ENCODE assay signal across 28 mouse cellular contexts in genomic region chr6:93922931-93923330, GRCm38 (mm10).
A peak's percentile ranks its signal among the peaks of the same experiment; 100 is the strongest.
DNase-seq lines count a peak whose midpoint lies in the region; ATAC-seq and TF ChIP-seq lines count a peak whose summit lies in the region.
"Had no signal": no experiment of that assay in that cellular context is flagged by ENCODE, and none has a peak within 500 bp of the region (broad histone marks: within the 10 kb centered on the region; RNA-seq: fewer than 3 reads in every experiment).

No protein-coding gene starts in this region.

- peaks cover 19% of the 10 kb centered on the region for H3K4me1 ChIP-seq in heart, embryonic 13.5 days
- H3K4me1 ChIP-seq in heart, embryonic 11.5 days (ENCODE audit: control insufficient read depth, insufficient read depth, low read length): no peaks in the 10 kb centered on the region; the same call in 1 of the 2 replicates
- H3K4me1 ChIP-seq in midbrain, embryonic 10.5 days: peaks cover 21% of the 10 kb centered on the region
- H3K4me1 ChIP-seq in midbrain, embryonic 15.5 days: no peaks in the 10 kb centered on the region
- H3K4me1 ChIP-seq in ES-E14 (ENCODE audit: control insufficient read depth in 2 of 2, insufficient read depth in 2 of 2, low read length in 2 of 2, poor library complexity in 1 of 2): peaks cover 0 to 8% of the 10 kb centered on the region in 2 experiments; a peak in 2 of 4 replicates
- peaks cover 16% of the 10 kb centered on the region for H3K4me1 ChIP-seq in embryonic facial prominence, embryonic 10.5 days
- H3K4me1 ChIP-seq: liver, embryonic 12.5 days; megakaryocyte, embryonic 14.5 days; stomach, embryonic 15.5 days had no signal

- intact Hi-C loops in left cerebral cortex, postnatal 4 days (cut with DNase I): no loop called here

- 54% methylated on average over 7 of the region's 7 CpGs for WGBS in heart, embryonic 13.5 days
- WGBS in heart, embryonic 11.5 days (ENCODE audit: insufficient replicate concordance): 63% methylated on average over 7 of the region's 7 CpGs
- WGBS in midbrain, embryonic 10.5 days: 86% methylated on average over 7 of the region's 7 CpGs
- WGBS in midbrain, embryonic 15.5 days: 84% methylated on average over 7 of the region's 7 CpGs
- WGBS in embryonic facial prominence, embryonic 10.5 days: 83% methylated on average over 7 of the region's 7 CpGs

- ATAC-seq in heart, embryonic 13.5 days (ENCODE audit: extremely low read depth, insufficient number of reproducible peaks, low FRiP score, low TSS enrichment): no peak
- no peak for ATAC-seq in heart, embryonic 11.5 days (replicated peaks; ENCODE audit: insufficient number of reproducible peaks, low FRiP score, low TSS enrichment)
- no peak for ATAC-seq in midbrain, embryonic 15.5 days (replicated peaks)
- ATAC-seq: inflammation-experienced regulatory T-cells, adult 6 months; liver, embryonic 12.5 days; liver, postnatal 0 days; lung, postnatal 0 days had no signal

- H3K9me3 ChIP-seq in heart, embryonic 13.5 days: no peaks in the 10 kb centered on the region
- no peaks in the 10 kb centered on the region for H3K9me3 ChIP-seq in heart, embryonic 11.5 days (replicated peaks; ENCODE audit: control insufficient read depth, low read length)
- H3K9me3 ChIP-seq in midbrain, embryonic 10.5 days (replicated peaks): no peaks in the 10 kb centered on the region
- no peaks in the 10 kb centered on the region for H3K9me3 ChIP-seq in midbrain, embryonic 15.5 days
- no peaks in the 10 kb centered on the region for H3K9me3 ChIP-seq in ES-E14 (ENCODE audit: control insufficient read depth, insufficient read depth, low read depth, low read length)
- H3K9me3 ChIP-seq in embryonic facial prominence, embryonic 10.5 days: no peaks in the 10 kb centered on the region
- H3K9me3 ChIP-seq: embryonic facial prominence, embryonic 12.5 days; heart, embryonic 10.5 days; liver, embryonic 12.5 days; neural tube, embryonic 15.5 days; stomach, embryonic 15.5 days had no signal

- H3K4me2 ChIP-seq in heart, embryonic 13.5 days: no peak overlapping the region
- H3K4me2 ChIP-seq in heart, embryonic 11.5 days: no peak overlapping the region
- no peak overlapping the region for H3K4me2 ChIP-seq in midbrain, embryonic 15.5 days
- H3K4me2 ChIP-seq: embryonic facial prominence, embryonic 12.5 days; liver, embryonic 12.5 days; neural tube, embryonic 15.5 days; stomach, embryonic 15.5 days had no signal

- H3K27ac ChIP-seq in heart, embryonic 13.5 days (replicated peaks): peak overlapping the region; percentile 32; the same call in 1 of the 2 replicates
- H3K27ac ChIP-seq in heart, embryonic 11.5 days (ENCODE audit: low read depth, low read length): no peak overlapping the region
- peak overlapping the region; percentile 46; the same call in 1 of the 2 replicates for H3K27ac ChIP-seq in midbrain, embryonic 10.5 days (replicated peaks)
- no peak overlapping the region for H3K27ac ChIP-seq in midbrain, embryonic 15.5 days
- H3K27ac ChIP-seq in ES-E14 (ENCODE audit: insufficient read depth, low read depth, low read length, poor library complexity, severe bottlenecking): no peak overlapping the region
- H3K27ac ChIP-seq in embryonic facial prominence, embryonic 10.5 days (replicated peaks): peak overlapping the region; percentile 51
- H3K27ac ChIP-seq: embryonic facial prominence, embryonic 12.5 days; heart, embryonic 10.5 days; layer of hippocampus, adult 2 months; liver, embryonic 12.5 days; neural tube, embryonic 15.5 days; stomach, embryonic 15.5 days had no signal

- no peaks in the 10 kb centered on the region for H3K36me3 ChIP-seq in heart, embryonic 13.5 days
- no peaks in the 10 kb centered on the region for H3K36me3 ChIP-seq in heart, embryonic 11.5 days (ENCODE audit: control insufficient read depth, insufficient read depth, low read length)
- no peaks in the 10 kb centered on the region for H3K36me3 ChIP-seq in midbrain, embryonic 10.5 days
- no peaks in the 10 kb centered on the region for H3K36me3 ChIP-seq in midbrain, embryonic 15.5 days (replicated peaks)
- H3K36me3 ChIP-seq in ES-E14 (ENCODE audit: control insufficient read depth, insufficient read depth, low read length, poor library complexity, severe bottlenecking): no peaks in the 10 kb centered on the region
- H3K36me3 ChIP-seq in embryonic facial prominence, embryonic 10.5 days (replicated peaks): no peaks in the 10 kb centered on the region
- H3K36me3 ChIP-seq: embryonic facial prominence, embryonic 12.5 days; G1E; heart, embryonic 10.5 days; liver, embryonic 12.5 days; neural tube, embryonic 15.5 days; stomach, embryonic 15.5 days had no signal

- in situ Hi-C loops in ES-E14 (cut with MboI; ENCODE audit: low sequenced_read_pairs in 2 of 2, unreplicated experiment in 2 of 2): no loop called here

- H3K27me3 ChIP-seq in heart, embryonic 13.5 days (replicated peaks): no peaks in the 10 kb centered on the region
- H3K27me3 ChIP-seq in heart, embryonic 11.5 days (ENCODE audit: control insufficient read depth, insufficient read depth, low read length): no peaks in the 10 kb centered on the region
- no peaks in the 10 kb centered on the region for H3K27me3 ChIP-seq in midbrain, embryonic 10.5 days (ENCODE audit: low read depth, poor library complexity, severe bottlenecking)
- H3K27me3 ChIP-seq in midbrain, embryonic 15.5 days (replicated peaks): no peaks in the 10 kb centered on the region
- H3K27me3 ChIP-seq in embryonic facial prominence, embryonic 10.5 days (replicated peaks; ENCODE audit: low read depth, poor library complexity, severe bottlenecking): no peaks in the 10 kb centered on the region
- H3K27me3 ChIP-seq: embryonic facial prominence, embryonic 12.5 days; liver, embryonic 12.5 days; megakaryocyte, embryonic 14.5 days; neural tube, embryonic 15.5 days; stomach, embryonic 15.5 days had no signal

- no peak overlapping the region for H3K9ac ChIP-seq in heart, embryonic 13.5 days
- H3K9ac ChIP-seq in heart, embryonic 11.5 days (ENCODE audit: low read depth, low read length): no peak overlapping the region
- no peak overlapping the region for H3K9ac ChIP-seq in midbrain, embryonic 15.5 days
- H3K9ac ChIP-seq in ES-E14 (ENCODE audit: insufficient read depth, low read depth, low read length, poor library complexity, severe bottlenecking): no peak overlapping the region
- H3K9ac ChIP-seq: embryonic facial prominence, embryonic 12.5 days; liver, embryonic 12.5 days; liver, postnatal 0 days; neural tube, embryonic 15.5 days; stomach, embryonic 15.5 days had no signal

- no peak overlapping the region for H3K4me3 ChIP-seq in heart, embryonic 13.5 days
- no peak overlapping the region for H3K4me3 ChIP-seq in heart, embryonic 11.5 days (ENCODE audit: low read depth, low read length)
- no peak overlapping the region for H3K4me3 ChIP-seq in midbrain, embryonic 10.5 days
- H3K4me3 ChIP-seq in midbrain, embryonic 15.5 days: no peak overlapping the region
- no peak overlapping the region for H3K4me3 ChIP-seq in ES-E14 (ENCODE audit: insufficient read depth in 1 of 2, low read depth in 1 of 2, low read length in 2 of 2, poor library complexity in 1 of 2, severe bottlenecking in 1 of 2)
- H3K4me3 ChIP-seq in embryonic facial prominence, embryonic 10.5 days: no peak overlapping the region
- H3K4me3 ChIP-seq: embryonic facial prominence, embryonic 12.5 days; heart, embryonic 10.5 days; layer of hippocampus, adult 2 months; liver, embryonic 12.5 days; megakaryocyte, embryonic 14.5 days; neural tube, embryonic 15.5 days; stomach, embryonic 15.5 days had no signal

- no peak for DNase-seq in midbrain, embryonic 10.5 days (ENCODE audit: low spot score)
- DNase-seq in ES-E14 (ENCODE audit: low read depth, low spot score): peak; percentile 1
- DNase-seq in embryonic facial prominence, embryonic 10.5 days (ENCODE audit: low spot score): no peak
- no peak for DNase-seq in left cerebral cortex, postnatal 4 days
- DNase-seq: adrenal gland, postnatal 14 days; cerebellum, adult 11 months; cerebellum, adult 9-10 months; cerebellum, postnatal 36 days; gastrocnemius, postnatal 14 days; kidney, adult 2 months; kidney, postnatal 36 days; liver, postnatal 0 days; lung, postnatal 4 days; retina, postnatal 1 day; right cerebral cortex, postnatal 14 days had no signal

TF ChIP-seq in ES-E14, 5 proteins besides CTCF, POLR2A, EP300 and RAD21:
- TF ChIP-seq MAFK (IDR thresholded peaks at IDR 0.05; ENCODE audit: insufficient read depth, low read depth, low read length) (no peak), CHD2 (IDR thresholded peaks at IDR 0.05; ENCODE audit: low read depth, low read length) (no peak), HCFC1 (IDR thresholded peaks at IDR 0.05; ENCODE audit: borderline replicate concordance, insufficient read depth, low read length) (no peak), ZC3H11A (IDR thresholded peaks at IDR 0.05; ENCODE audit: borderline replicate concordance, low read depth, low read length) (no peak), ZNF384 (IDR thresholded peaks at IDR 0.05; ENCODE audit: low read depth, low read length) (no peak)
TF ChIP-seq in ES-E14: peak in this region for 0.

Comparison
In these comparisons a context has a peak if more than half of its experiments do, and no peak if none do; other contexts are left out.
1. H3K27ac ChIP-seq: peak in heart, embryonic 13.5 days (single experiment), midbrain, embryonic 10.5 days (single experiment) and embryonic facial prominence, embryonic 10.5 days (single experiment); none in heart, embryonic 11.5 days (single experiment), midbrain, embryonic 15.5 days (single experiment) and ES-E14 (single experiment).